Mouse (Mus musculus): ENCODE data around the gene Sulf2.
A peak's percentile ranks its signal among the peaks of the same experiment; 100 is the strongest.

Sulf2 gene

DNA sequence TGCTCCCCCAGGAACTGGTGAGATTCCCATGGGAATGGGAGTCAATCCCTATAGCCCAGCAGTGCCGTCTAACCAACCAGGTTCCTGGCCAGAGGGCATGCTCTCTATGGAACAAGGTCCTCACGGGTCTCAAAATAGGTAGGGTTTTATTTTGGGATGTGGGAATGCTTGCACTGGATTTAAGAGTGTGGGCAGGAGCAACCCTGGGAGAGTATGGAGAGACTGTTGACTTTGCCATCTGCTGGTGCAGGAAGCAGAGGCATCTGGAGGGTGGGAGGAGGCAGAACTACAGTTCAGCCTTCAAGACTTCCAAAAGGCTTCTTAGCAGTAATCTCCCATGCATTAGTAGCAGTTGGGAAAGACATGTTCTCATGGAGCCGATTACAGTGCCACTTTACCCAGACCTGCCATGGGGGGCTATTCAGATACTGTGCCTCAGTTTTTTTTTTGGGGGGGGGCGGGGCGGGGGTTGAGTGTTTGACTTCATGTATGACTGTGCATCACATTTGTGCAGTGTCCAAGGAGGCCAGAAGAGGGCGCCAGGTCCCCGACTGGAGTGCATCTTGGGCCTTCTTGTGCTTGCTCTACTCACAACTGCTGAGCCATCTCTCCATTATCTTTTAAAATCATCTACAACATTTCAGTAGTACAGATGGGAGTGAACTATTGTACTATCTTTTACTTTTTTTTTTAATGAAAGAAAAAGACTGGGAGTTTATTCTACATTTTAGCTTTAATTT is 95.6 kb downstream of the Sulf2 start:
- peak; percentile 28 for DNase-seq (ENCODE audit: low read depth, low spot score)

GRCm38 (mm10) chr2:166054002-166054539 is 101.4 kb downstream of the Sulf2 start:
- no peak for DNase-seq (ENCODE audit: low read depth, low spot score)

- DNase-seq (ENCODE audit: low read depth, low spot score), result no peak
Observed at GRCm38 (mm10) chr2:166051966-166052365, 103.5 kb downstream of the Sulf2 start.

GRCm38 (mm10) chr2:166051421-166051820 is 104.0 kb downstream of the Sulf2 start:
- DNase-seq (ENCODE audit: low read depth, low spot score), result no peak

DNA sequence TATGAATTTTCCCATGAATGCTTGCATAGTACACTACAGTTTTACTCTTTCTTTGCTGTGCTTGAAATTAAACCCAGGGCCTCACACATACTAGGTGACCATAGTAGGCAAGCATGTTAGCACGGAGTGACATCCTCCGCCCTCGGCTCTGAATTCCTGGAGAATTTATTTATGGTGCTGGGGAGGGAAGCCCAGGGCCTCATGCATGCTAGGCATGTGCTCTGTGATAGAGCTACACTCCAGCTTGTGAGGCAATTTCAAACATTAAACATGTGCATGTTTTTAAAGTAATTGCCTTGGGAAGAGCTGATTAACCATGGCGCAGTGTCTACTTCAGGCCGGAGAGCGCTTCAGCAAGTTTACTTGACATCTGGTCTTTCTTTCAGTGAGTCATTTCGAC is 106.6 kb downstream of the Sulf2 start:
- DNase-seq (ENCODE audit: low read depth, low spot score), result no peak

DNA sequence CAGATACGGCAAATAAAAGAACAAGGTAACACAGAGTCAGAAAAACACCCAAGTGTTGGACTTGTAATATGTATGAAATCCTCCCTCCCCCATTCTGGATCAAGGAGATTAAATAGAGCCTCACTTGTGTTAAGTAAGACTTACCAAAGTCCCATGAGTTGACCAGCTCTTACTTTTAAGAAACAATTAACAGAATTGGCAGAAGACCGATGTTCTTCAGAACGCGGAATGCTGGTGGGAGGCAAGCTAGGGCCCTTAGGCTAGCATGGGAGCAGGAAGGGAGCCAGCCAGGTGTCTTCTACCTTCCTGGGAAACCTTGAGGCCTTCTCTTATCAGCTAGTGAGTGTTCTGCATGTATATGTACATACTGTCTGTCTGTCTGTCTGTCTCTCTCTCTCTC is 107.5 kb downstream of the Sulf2 start:
- DNase-seq (ENCODE audit: low read depth, low spot score), result no peak

- DNase-seq (ENCODE audit: low read depth, low spot score), result peak; percentile 48
Observed at GRCm38 (mm10) chr2:166045549-166046501, 109.6 kb downstream of the Sulf2 start.

DNA sequence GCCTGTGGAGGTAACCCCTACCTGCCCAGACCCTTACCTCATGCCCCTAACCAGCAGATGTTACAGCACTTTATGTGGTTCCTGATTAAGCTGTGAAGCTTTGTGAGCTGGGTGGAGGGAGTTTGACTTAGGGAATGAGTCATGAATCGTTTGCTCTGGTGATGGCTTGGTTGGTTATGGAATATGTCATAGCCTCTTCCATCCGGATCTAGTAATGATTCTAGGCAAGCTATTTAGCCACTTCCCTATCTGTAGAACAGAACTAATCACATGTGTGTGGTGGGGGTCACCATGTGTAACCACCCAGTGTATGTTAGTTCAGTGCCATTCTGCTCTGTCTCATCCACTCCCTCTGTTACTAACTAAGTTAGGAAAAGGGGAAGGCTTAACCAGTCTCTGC is 110.5 kb downstream of the Sulf2 start:
- no peak for DNase-seq (ENCODE audit: low read depth, low spot score)

GRCm38 (mm10) chr2:166042542-166042941 is 112.9 kb downstream of the Sulf2 start:
- no peak for DNase-seq (ENCODE audit: low read depth, low spot score)

DNA sequence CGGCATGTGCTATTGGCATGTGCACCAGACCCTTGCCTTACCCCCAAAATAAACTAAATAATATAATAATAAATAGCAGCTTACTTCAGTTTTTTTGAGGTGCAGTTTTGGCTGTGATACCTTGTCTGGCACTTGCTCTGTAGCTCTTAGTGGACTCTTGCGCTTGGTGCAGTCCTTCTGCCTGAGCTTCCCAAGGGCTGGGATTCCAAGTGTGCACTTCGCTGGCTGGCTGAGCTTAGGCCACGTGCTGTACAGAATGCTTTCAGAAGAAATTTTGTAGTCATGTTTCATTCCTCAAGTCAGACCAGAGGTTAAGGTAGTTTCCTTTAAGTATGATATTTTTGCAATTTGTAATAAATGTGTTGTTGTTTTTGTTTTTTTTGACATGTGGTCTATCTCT is 115.8 kb downstream of the Sulf2 start:
- DNase-seq (ENCODE audit: low read depth, low spot score), result no peak

DNA sequence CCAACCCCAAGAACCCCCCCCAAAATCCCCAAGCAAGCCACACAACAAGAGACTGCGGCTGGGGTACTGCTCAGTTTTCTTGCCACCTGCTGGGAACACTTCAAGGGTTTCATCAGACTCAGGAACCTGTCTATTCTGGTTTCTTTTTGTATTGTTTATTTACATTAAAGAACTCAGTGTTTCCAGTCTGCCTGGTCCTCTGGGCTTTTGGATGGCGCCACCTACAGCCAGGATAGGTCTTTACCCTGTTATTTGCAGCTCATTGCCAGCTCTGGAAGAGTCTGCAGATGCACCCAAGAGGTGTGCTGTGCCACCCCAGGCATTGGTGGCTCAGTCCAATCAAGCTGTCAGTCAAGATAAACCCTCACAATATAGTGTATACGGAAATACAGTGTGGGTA is 119.7 kb downstream of the Sulf2 start:
- no peak for DNase-seq (ENCODE audit: low read depth, low spot score)

DNA sequence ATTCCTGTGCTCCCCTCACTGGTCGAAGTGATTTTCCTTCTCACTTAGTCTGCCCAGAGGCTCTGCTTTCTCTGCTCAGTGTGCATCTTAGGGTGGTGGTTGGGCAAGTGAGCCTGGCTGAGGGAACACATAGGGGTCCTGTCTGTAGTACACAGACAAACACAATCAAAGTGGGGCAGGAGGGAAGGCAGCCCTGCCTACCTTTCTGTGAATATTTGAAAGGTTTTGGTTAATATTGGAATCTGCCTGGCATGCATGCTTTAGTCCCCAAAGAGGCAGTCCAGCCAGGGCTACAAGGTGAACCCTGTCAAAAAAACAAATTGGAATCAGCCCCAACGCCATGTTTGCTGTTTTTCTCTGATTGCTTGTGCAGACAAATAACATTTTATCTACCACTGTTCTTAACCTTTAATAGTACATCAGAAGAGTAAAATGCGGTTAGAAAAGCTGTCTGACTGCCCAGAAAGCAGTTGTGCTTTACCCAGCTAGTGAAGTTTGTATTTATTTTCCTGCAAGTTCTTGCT is 120.4 kb downstream of the Sulf2 start:
- DNase-seq (ENCODE audit: low read depth, low spot score), result no peak

DNA sequence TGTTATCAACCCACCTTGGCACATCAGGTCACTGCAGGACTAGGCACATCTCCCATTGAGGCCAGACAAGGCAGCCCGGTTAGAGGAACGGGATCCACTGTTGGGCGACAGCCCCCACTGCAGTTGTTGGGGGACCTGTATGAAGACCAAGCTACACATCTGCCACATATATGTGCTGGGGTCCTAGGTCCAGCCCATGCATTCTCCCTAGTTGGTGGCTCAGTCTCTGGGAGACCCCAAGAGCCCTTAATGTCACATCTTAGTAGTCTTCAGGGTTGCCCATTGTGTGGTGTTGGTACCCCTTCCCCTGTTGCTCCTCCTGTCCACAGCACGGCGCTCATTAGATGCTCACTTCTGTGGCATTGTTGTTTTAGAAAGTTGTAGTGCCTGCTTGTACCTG is 122.8 kb downstream of the Sulf2 start:
- DNase-seq (ENCODE audit: low read depth, low spot score), result no peak

DNA sequence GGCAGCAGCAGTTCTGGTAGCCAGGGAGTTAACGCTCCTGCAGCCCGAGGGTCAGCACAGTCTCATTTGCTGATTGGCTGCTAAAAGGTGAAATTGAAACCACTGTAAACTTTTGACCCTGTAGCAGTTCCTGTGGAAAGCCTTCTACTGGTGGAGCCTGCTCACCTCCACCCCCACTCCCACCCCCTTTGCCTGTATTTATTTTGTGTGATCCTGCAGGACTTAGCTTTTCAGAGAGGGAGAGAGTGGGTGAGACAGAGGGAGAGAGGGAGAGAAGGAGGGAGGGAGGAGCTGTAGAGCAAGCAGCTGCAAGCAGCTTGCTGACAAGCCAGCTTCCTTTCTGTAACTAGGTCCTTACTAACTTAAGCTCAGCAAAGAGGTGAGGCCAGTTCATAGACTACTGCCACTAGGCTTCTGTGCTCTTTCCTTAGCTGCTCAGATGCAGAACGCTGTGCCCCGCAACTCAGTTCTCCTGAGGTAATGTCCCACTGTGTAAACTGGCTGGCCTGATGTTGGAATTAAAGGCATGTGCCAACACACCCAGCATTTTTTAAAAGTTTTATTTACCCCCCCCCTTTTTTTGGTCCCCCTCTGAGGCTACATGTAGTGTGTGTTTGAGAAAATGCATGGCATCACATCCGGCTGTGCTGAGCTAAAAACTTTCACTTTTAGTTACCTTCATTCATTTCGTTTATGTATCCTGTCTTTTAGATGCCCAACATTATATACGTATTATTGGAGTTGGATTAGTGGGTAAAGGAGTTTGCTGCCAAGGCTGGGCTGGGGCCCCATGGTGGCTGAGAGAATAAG is 124.1 kb downstream of the Sulf2 start:
- peak; percentile 91 for DNase-seq (ENCODE audit: low read depth, low spot score)

DNA sequence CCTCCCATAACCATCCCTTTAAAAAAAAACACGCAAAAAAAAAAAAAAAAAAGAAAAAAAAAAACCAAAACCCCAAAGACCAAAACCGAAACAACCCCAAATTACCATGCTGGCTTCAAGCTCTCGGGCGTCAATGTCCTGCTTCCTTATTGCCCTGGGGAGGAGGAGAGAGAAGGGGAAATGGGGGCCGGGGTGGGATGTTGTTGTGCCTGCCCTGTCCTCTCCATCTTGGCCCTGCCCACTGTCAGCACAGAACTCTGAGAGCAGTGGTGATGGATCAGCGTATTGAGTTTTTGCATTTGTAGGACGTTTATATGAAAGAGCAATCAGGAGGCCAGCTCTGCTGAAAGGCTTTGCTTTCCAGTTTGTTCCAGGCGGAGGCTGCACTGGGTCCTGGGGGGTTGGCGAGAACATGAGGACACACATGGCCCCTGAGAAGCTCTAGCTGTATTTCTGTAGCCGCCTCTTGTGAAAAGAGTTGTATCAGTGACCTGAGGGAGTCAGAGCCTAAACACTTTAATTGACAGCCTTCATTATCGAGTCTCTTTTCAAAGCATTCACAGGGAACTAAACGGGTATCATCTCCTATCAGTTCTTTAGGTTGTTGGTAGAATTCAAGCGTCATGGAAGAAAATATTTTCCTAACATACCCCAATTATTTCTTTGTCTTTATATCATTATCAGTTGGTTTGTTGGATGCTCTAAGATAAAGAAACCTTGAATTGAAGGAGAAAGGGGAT is 125.0 kb downstream of the Sulf2 start:
- no peak for DNase-seq (ENCODE audit: low read depth, low spot score)

GRCm38 (mm10) chr2:166029232-166029631 is 126.2 kb downstream of the Sulf2 start:
- DNase-seq (ENCODE audit: low read depth, low spot score), result no peak

GRCm38 (mm10) chr2:166027834-166028233 is 127.6 kb downstream of the Sulf2 start:
- no peak for DNase-seq (ENCODE audit: low read depth, low spot score)

DNA sequence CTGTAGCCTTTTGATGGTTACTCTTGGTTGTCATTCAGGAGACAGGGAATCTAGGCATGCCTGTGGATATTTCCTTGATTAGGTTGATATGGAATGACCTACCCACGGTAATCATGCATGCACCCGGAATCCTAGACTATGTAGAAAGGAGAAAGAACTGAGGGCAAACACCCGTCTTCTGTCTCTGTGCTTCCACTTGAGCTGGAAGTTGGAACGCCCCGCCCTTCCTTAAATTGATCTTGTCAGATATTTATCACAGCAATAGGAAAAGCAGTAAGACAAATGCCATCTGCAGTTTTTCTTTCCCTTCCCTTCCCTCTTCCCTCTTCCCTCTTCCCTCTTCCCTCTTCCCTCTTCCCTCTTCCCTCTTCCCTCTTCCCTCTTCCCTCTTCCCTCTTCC is 129.5 kb downstream of the Sulf2 start:
- no peak for DNase-seq (ENCODE audit: low read depth, low spot score)

DNA sequence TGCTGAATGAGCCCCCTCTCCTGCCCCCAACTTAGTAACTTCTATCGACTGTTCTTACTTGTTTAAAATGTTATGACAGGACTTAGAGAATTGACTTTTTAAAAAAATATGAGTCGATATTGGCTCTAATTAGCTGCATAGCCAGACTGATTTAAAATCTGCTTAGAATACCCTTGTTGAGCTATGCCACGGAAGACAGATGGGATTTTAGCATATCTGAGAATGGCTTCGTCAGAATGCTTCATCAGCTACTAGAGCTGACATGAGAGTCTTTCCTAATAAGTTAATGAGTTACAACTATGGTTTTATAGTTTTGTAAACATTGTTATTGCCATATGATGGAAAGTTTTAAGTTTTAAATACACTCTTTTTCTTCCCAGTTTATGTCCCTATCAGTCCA is 130.8 kb downstream of the Sulf2 start:
- no peak for DNase-seq (ENCODE audit: low read depth, low spot score)

DNA sequence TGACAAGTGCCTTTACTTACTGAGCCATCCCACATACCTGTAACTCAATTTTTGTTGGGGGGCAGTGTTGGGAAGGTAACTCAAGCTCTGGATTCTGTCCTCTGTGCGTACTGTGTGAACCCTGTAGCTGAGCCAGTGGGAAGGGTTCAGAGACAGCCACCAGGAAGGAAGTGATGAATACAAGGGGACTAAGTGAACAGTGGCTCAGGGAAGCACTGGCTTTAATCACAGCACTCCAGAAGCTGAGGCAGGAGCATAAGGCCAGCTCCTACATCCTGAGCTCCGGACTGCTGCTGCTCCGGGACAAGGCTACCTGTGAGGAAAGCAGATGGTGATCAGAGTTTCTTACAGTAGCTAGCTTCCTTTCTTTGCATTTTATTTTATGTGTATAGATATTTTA is 131.4 kb downstream of the Sulf2 start:
- DNase-seq (ENCODE audit: low read depth, low spot score), result no peak
